Mouse (Mus musculus) bone marrow, adult 2 months (tissue): ENCODE measurements at regions not wholly inside any gene's neighbourhood (a gene's known extent, or its start where the extent isn't known, plus 50 kb on each side); places are given as distances from the start of the nearest gene placed in this dataset.

Experiments
- CTCF ChIP-seq: fragments of 200-500 bp; IDR thresholded peaks from 2 replicates; pipeline ENCODE4 v1.5.1; 2011; ENCODE audit warnings: low read length, control low read depth; ENCODE audit not compliant: control insufficient read depth, insufficient read depth
- POLR2A ChIP-seq: fragments of 200-500 bp; IDR thresholded peaks from 2 replicates; pipeline ENCODE4 v1.6.1; 2011; ENCODE audit warnings: low read depth, mild to moderate bottlenecking, control low read depth, low read length, borderline replicate concordance; ENCODE audit not compliant: control insufficient read depth

DNA sequence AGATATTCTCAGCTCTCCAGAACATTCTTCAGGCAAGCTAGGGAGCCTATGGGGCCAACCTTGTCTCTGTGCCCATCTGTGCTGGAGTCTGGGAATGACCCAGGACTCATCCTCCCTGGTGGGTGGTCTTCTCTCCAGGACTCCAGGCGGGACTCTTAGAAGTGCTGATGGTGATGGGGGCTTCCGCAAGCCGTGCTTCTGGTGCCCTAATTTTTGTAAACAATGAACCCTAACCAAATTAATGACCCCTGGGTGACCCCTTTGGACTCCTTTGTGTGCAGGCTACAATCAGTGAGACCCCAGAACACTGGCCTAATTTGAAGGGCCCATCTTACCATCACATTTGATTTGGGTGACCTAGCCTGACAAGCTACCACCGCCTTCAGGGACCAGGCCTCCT is 71.0 kb upstream of the Ccnd1 start:
- TF ChIP-seq CTCF (no peak), POLR2A (no peak)
